In genomic region chr10:121885512-121886218, GRCm38 (mm10) we compare ENCODE assay signal across 14 mouse cellular contexts.
DNase-seq lines count a peak whose midpoint lies in the region; ATAC-seq lines count a peak whose summit lies in the region.
"Had no signal": no experiment of that assay in that cellular context is flagged by ENCODE, and none has a peak within 500 bp of the region (broad histone marks: within the 10 kb centered on the region; RNA-seq: fewer than 3 reads in every experiment).

No protein-coding gene starts in this region.

- DNase-seq in kidney, postnatal 4 days: no peak
- peak; percentile 46 for DNase-seq in embryo, embryonic 9.5 days (ENCODE audit: extremely low spot score)
- peak; percentile 47 for DNase-seq in midbrain, embryonic 14.5 days
- no peak for DNase-seq in B cell, adult 2 months
- DNase-seq in thymus, postnatal 4 days: no peak
- DNase-seq: adrenal gland, adult 8-10 months; heart, postnatal 36 days; kidney, postnatal 14 days; thymus, adult 18-20 months had no signal

- H3K27me3 ChIP-seq in kidney, embryonic 14.5 days (ENCODE audit: control insufficient read depth, insufficient read depth, low read length): no peaks in the 10 kb centered on the region
- no peaks in the 10 kb centered on the region for H3K27me3 ChIP-seq in forebrain, embryonic 16.5 days (replicated peaks; ENCODE audit: control insufficient read depth, insufficient read depth, low read length)
- H3K27me3 ChIP-seq in midbrain, embryonic 14.5 days (ENCODE audit: control insufficient read depth, insufficient read depth, low read length): no peaks in the 10 kb centered on the region
- H3K27me3 ChIP-seq: liver, embryonic 15.5 days had no signal

- no peak for ATAC-seq in kidney, embryonic 14.5 days (ENCODE audit: low FRiP score, low TSS enrichment)
- ATAC-seq in forebrain, embryonic 16.5 days: no peak
- ATAC-seq in midbrain, embryonic 14.5 days (ENCODE audit: low FRiP score, low TSS enrichment): no peak
- no peak for ATAC-seq in frontal cortex, adult (ENCODE audit: low TSS enrichment)

- H3K9me3 ChIP-seq in kidney, embryonic 14.5 days (ENCODE audit: control insufficient read depth, low read length): no peaks in the 10 kb centered on the region
- H3K9me3 ChIP-seq in forebrain, embryonic 16.5 days (ENCODE audit: control insufficient read depth, low read length): no peaks in the 10 kb centered on the region
- no peaks in the 10 kb centered on the region for H3K9me3 ChIP-seq in midbrain, embryonic 14.5 days (ENCODE audit: control insufficient read depth, low read length)
- H3K9me3 ChIP-seq: liver, embryonic 15.5 days had no signal

- H3K4me3 ChIP-seq in kidney, embryonic 14.5 days (ENCODE audit: low read length): no peak overlapping the region
- no peak overlapping the region for H3K4me3 ChIP-seq in forebrain, embryonic 16.5 days (replicated peaks; ENCODE audit: low read length)
- no peak overlapping the region for H3K4me3 ChIP-seq in midbrain, embryonic 14.5 days (replicated peaks; ENCODE audit: low read depth, low read length)
- H3K4me3 ChIP-seq: liver, embryonic 15.5 days; megakaryocyte, embryonic 14.5 days had no signal

- H3K36me3 ChIP-seq in kidney, embryonic 14.5 days (ENCODE audit: control insufficient read depth, insufficient read depth, low read length): no peaks in the 10 kb centered on the region
- no peaks in the 10 kb centered on the region for H3K36me3 ChIP-seq in forebrain, embryonic 16.5 days (ENCODE audit: control insufficient read depth, insufficient read depth)
- H3K36me3 ChIP-seq in midbrain, embryonic 14.5 days (ENCODE audit: control insufficient read depth, insufficient read depth, low read length): no peaks in the 10 kb centered on the region
- H3K36me3 ChIP-seq: liver, embryonic 15.5 days had no signal

- H3K4me1 ChIP-seq in kidney, embryonic 14.5 days (ENCODE audit: control insufficient read depth, insufficient read depth, low read length): peaks cover 13% of the 10 kb centered on the region
- H3K4me1 ChIP-seq in forebrain, embryonic 16.5 days (replicated peaks; ENCODE audit: control insufficient read depth, insufficient read depth, low read length): peaks cover 20% of the 10 kb centered on the region
- H3K4me1 ChIP-seq in midbrain, embryonic 14.5 days (ENCODE audit: control insufficient read depth, insufficient read depth, low read length): peaks cover 46% of the 10 kb centered on the region
- H3K4me1 ChIP-seq: liver, embryonic 15.5 days had no signal

- 24% methylated on average over 9 of the region's 9 CpGs for WGBS in kidney, embryonic 14.5 days
- 12% methylated on average over 9 of the region's 9 CpGs for WGBS in forebrain, embryonic 16.5 days
- 8% methylated on average over 9 of the region's 9 CpGs for WGBS in midbrain, embryonic 14.5 days

- H3K9ac ChIP-seq in kidney, embryonic 14.5 days (ENCODE audit: low read depth, low read length): no peak overlapping the region
- no peak overlapping the region for H3K9ac ChIP-seq in forebrain, embryonic 16.5 days (replicated peaks; ENCODE audit: low read depth, low read length)
- H3K9ac ChIP-seq in midbrain, embryonic 14.5 days (replicated peaks; ENCODE audit: low read length): no peak overlapping the region
- H3K9ac ChIP-seq: liver, embryonic 15.5 days had no signal

- H3K4me2 ChIP-seq in kidney, embryonic 14.5 days (replicated peaks; ENCODE audit: low read depth, low read length): 0 out of 2 replicates have a peak overlapping the region, but pooled peaks have one; percentile 1
- no peak overlapping the region for H3K4me2 ChIP-seq in forebrain, embryonic 16.5 days (ENCODE audit: low read length)
- H3K4me2 ChIP-seq in midbrain, embryonic 14.5 days (ENCODE audit: low read length): no peak overlapping the region
- H3K4me2 ChIP-seq: liver, embryonic 15.5 days had no signal

- H3K27ac ChIP-seq in kidney, embryonic 14.5 days (ENCODE audit: low read depth, low read length): no peak overlapping the region
- peak overlapping the region; percentile 6; the same call in 1 of the 2 replicates for H3K27ac ChIP-seq in forebrain, embryonic 16.5 days (ENCODE audit: low read length)
- H3K27ac ChIP-seq in midbrain, embryonic 14.5 days (replicated peaks; ENCODE audit: low read depth, low read length): peak overlapping the region; percentile 77
- H3K27ac ChIP-seq: liver, embryonic 15.5 days had no signal

Comparison
In these comparisons a context has a peak if more than half of its experiments do, and no peak if none do; other contexts are left out.
1. DNase-seq: peak in embryo, embryonic 9.5 days (single experiment) and midbrain, embryonic 14.5 days (single experiment); none in kidney, postnatal 4 days (0 of 2), B cell, adult 2 months (0 of 2) and thymus, postnatal 4 days (single experiment).